Mouse (Mus musculus) erythroid progenitor cell, adult 5-6 weeks (primary cell): Measurements from ENCODE around the gene Thap8. TPM values are rescaled to one million over a fixed set of nuclear protein-coding genes. Genes with fewer than 3 reads are reported as not detected.

Source experiments
- ATAC-seq: replicated peaks from 2 replicates; pipeline ENCODE4 v1.8.0; 2016; ENCODE audit warnings: moderate number of reproducible peaks, mild to moderate bottlenecking, moderate TSS enrichment, inconsistent platforms; ENCODE audit not compliant: poor library complexity, low FRiP score, severe bottlenecking
- total RNA-seq, 2 experiments: library from RNA; stranded (forward) in 1 of 2; stranded (reverse) in 1 of 2; fragments of 150-400 nt in 1 of 2; fragments of 186-747, 209-891 nt in 1 of 2; gene quantifications; 2 replicates each; pipeline versions ENCODE4 v1.2.3 to v1.2.4; 2015 to 2017; ENCODE audit warnings: low replicate concordance in 2 of 2

Thap8 gene
- total RNA-seq, 2 experiments from 2014 or later = not detected

DNA sequence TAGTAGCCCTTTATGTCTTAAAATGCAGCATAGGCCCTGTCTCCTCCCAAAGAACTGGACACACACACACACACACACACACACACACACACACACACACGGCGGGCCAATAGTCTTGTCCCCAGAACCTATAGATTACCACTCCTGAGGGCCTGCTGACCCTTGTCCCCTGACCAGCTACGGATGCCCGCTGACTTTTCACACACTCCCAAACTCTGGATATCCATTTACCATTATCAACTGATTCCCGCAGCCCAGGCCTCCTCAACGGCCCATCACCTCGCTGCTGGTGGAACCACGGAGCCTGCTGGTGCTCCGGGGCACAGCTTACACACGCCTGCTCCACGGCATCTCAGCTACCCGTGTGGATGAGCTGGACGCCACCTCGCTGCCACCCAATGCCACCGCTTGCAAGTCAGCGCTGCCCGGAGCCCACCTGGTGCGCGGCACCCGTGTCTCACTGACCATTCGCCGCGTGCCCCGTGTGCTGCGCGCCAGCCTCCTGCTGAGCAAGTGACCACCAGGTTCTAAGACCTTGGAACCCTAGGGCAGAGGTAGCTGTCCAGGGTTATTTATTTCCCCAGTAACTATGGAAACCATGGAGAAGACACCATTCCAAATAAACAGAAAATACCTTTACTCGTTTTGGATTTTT, 33.9 kb downstream of the Thap8 start:
- no peak for ATAC-seq

DNA sequence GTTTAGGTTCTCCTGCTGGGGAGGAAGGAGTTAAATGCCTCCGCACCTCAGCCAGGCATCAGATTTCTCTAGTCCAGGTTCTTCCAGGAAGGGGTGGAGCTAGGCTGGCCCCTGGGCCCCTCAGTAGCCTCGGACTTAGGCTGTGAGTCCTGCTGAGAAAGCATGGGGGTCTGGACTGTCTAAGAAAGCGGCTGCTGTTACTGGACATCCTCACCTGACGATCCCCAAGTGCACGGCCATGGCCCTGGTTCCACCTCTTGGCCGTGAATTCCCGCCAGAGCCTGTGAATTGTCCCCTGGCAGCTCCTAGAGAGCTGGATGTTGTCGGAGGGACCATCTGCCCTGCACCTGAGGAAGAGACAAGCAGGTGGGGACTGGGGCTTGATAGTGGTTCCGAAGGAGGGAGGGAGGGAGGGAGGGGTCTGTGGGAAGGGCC, 34.8 kb downstream of the Thap8 start, which contains the start of gene Syne4:
Gene Syne4 (plus strand): TSS at position 87 of the 435 bp plus-strand sequence.
- no peak for ATAC-seq

DNA sequence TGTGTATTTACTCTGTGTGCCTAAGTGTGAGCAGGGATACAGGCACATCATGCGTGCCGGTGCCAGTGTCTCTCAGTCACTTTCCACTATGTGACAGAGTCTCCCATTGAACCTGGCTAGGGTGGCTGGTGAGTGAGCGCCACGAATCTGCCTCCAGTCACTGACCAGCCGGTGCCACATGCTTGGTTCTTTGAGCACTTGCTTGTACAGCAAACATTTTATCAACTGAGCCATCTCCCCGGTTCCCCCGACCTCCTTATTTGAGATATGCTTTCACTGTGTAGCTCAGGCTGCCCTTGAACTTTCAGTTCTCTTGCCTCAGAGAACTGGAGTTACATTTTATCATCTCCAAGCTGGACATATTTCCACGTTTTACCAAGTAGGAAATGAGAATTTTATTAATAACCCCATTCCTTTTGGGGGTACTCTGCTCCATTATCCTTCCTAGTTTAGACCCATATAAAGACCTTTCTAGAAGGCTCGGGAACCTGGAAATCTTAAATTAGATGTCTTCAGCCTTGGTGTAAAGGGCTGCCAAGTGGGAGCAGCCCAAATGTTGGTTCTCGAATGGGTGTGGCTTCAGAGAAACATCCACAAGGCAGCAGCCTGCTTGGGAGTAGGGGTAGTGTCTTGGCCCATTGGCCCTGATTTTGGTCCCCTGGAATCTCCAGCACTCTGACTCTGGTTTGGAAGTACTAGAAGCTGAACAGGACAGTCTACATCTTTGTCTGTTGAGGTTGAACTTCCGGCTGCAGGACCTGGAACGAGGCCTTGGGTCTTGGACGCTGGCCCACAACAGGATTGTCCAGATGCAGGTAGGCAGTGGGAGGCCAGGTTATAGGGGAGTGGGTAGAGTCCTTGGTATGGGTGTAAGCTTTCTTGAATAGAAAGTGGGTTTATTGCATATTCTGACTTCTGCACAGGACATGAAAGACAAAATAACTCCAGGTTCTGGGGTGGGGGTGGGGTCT, 36.0 kb downstream of the Thap8 start:
- ATAC-seq = no peak

DNA sequence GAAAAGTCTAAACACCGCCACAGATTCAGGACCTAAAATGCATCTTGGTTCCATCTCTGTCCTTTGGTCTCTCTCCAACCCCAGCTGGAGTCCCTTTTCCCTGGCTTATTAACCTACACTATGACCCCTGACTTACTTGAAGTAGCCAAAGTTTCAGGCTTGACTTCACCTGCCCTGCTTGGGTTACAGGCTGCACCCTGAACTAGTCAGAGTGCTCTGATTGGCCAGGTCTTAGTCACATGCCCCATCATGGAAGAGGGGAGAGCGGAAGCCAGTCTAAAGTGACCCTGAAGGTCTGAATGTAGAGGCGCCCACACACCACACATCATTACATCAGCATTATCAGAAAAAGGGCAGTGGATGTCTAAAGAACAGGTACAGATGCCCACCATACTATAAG, 38.2 kb downstream of the Thap8 start:
- no peak for ATAC-seq

DNA sequence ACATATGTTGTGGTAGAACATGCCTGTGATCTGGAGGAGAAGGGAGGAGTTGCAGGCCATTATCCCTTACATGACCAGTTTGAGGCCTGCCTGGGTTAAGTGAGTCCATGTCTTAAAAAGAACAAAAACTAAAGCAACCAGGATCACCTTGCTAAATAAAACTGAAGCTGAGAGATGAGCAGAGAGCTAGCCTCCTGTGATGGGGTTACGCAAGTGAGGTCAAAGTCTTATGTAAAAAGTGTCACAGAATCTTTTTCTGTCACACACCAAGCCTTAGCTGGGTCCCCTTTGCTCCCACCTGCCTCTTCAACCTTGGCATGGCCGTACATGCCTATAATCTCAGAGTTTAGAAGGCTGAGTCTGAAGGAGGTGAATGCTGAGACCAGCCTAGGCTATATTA, 41.1 kb downstream of the Thap8 start:
- ATAC-seq = no peak

DNA sequence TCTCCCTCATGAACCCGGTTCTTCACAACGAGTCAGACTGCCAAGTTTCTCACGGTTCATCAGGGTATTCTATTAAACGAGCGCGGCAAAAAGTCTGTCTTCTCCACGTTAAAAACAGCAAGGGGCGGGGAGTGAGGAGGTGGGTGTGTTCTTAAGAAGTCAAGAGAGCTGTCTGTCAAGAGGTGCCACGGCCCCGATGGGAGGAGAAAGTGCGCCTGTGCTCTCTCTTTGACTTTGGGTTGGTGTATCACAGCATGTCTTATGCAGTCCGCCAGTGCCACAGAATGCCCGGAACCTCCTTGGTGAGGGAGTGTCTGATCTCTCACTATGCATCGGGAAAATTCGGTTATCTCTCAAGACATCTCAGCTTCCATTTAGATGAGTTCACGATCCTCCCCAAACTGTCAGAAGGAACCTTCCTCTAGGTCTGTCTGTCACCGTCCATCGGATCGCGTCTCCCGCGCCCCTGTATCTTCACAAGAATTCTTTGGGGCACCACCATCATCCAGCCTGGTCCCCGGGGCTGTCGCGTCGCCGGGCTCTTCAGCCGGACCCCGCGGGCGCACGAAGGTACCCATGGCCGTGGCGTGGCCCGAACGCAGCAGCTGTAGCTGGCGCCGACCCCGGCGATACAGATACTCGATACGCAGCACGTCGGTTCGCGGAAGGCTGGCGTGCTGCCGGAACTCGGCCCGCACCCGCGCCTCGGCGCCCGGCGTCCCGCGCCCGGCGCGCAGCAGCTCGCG, 41.8 kb downstream of the Thap8 start, which contains the start of gene E130208F15Rik:
Gene E130208F15Rik (plus strand): TSS at position 202 of the 746 bp plus-strand sequence.
- ATAC-seq = peak; percentile 48; the same call in 1 of the 2 replicates

DNA sequence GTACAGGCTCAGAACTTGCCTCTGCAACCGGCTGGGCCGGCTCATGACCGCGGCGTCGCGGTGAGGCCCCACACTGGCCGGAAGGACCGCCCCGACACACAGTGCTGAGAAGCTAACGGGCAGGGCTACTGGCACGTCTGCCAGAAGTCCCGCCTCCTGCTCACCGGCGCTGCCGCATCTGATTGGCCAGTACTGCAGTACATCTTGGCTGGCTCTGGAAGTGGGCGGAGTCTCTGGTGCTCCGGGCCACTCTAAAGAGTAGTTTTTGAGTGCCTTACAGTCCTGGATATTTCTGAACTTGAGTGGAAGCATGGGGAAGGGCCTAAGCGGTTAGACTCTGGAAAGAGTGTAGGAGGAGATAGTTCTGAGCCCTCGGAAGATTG, 42.4 kb downstream of the Thap8 start:
- peak; percentile 98 for ATAC-seq

DNA sequence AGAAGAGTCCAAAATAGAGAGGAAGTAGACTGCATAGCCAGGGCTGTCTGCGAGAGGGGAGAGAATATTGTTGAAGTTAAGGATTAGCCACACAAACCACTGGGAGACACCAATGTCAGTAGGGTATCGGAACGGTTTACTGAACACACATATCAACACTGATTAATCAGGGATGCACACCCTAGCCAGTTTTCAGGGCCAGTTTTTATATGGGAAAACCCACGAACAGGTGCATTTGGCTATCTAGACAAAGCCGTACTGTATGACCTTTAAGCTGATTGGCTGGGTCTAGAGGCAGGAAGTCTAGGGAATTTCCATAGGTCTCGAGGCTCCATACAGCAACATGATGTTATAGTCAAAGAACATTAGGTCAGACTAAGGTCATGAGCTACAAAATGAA, 43.0 kb downstream of the Thap8 start:
- ATAC-seq = no peak

DNA sequence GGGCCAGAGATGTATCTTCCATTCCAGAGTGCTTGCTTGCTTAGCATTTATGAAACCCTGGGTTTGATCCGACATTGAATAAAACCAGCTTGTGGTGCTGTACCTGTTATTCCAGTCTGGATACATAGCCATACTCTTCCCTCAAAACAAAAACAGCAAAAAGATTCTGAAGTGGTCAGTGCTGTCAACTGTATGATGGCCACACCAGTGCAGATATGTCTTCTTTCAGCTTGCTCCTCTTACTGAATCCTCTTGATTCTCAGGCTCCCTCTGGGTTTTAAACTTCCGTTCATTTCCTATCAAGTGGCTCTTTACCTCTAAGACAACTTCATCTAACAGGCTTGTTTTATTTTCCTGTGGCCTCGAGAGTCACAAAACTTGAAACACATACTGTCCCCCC, 43.9 kb downstream of the Thap8 start, which contains the start of gene Sdhaf1:
Gene Sdhaf1 (minus strand): TSS at position 101 of the 400 bp plus-strand sequence.
- ATAC-seq = no peak

DNA sequence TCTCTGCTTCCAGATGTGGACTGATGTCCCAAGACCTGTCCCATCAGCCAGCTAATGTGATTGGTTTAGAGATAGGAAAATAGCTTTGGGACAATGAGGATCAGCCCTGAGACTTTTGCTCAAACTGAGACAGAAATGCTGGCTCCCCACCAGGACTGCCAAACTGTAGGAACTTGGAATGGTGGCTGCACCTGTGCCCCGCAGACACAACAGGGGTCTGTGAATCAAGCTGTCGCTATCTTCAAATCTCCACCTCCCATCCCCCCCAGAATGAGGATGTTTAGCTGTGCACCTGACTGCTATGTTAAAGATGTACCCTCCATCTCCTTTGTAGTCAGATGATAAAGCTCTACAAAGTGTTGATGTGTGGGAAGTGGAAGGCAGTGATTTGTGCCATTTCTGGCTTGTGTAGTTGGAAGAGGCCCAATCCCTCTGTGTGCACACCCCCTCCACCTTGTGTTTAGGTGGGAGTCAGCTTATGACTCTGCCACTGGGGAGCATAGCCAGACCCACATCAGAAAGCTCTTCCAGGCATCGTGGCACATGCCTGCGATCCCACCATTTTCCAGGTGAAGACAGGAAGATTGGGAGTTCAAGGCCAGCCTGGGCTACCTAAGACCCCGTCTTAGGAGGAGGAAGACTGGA, 44.5 kb downstream of the Thap8 start:
- no peak for ATAC-seq

DNA sequence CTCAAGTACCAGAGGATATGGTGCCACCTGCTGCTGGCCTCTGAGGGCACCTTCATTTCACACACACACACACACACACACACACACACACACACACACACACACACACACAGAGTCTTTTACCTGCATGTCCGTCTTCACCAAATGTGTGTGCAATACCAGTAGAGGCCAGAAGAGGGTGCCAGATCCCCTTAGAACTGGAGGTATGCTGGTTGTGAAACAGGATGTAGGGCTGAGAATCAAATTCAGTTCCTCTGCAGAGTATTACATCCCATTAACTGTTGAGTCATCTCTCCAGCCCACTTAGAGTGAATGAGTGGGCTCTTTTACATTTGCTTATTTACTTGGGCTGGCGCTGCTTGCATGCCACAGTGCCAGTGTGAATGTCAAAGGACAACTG, 45.5 kb downstream of the Thap8 start:
- ATAC-seq = no peak

DNA sequence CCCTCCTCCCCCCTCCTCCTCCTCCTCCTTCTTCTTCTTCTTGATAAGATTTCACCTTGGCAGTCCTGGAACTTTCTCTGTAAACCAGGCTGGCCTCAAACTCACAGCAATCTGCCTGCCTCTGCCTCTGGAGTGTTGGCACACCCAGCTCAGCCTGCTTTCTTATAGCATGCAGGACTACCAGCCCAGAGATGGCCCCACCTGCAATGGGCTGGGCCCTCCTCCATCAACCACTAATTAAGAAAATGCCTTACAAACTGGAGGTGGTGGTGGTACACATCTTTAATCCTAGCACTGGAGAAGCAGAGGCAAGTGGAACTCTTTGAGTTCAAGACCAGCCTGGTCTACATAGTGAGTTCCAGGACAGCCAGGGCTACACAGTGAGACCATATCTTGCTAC, 46.5 kb downstream of the Thap8 start:
- no peak for ATAC-seq

DNA sequence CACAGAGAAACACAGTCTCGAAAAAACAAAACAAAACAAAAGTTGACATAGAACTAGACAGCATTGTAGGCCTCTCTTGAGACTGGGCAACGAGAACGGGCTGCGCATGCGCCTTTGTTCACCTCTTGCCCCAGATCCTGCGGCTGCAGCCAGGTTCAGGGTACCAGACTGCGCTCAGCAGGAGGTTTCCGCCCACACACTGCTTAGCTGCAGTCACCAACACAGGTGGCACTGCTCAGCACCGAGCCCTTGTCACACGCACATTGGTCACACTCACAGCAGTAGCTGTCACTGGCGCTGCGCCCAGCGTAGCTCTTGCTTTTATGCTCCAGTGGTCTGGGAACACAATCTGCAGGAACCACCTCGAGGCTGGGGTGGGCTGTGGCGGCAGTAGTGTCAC, 47.2 kb downstream of the Thap8 start:
- ATAC-seq = no peak

DNA sequence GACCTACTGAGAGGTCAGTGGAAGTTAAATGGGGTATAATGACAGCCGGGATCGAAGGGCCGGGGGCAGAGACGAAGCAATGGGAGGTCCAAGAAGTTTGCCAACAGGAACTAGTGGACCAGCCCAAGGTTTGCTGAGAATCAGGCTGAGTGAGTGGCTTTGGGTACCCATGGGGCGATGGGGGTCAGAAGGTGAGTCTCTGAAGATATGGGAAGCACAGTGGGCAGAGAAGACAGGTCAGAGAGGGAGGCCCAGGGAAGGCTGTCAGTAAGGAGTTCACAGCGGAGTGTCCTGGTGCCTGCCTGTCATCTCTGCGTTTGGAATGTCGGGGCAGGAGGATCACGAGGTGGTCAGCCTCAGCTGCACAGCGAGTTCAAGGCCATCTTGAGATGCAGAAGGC, 48.5 kb downstream of the Thap8 start:
- no peak for ATAC-seq

DNA sequence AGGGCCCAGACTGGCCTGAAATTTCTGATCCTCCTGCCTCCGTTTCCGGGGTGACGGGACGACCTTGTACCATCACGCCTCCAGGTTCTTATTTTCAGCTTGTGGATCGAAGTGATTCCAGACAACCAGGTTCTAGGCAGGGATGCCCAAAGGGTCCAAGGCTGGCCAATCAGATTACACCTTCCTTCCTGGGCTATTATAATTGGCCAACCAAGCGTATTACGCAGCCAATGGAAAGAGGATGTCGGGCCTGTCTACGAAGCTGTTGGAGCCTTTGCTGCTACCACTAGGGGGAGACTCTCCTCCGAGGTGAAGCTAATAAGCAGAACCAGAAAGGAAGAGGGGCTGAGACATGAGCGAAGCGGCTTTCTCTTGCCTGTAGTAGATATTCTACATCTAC, 52.0 kb downstream of the Thap8 start:
- ATAC-seq = no peak

DNA sequence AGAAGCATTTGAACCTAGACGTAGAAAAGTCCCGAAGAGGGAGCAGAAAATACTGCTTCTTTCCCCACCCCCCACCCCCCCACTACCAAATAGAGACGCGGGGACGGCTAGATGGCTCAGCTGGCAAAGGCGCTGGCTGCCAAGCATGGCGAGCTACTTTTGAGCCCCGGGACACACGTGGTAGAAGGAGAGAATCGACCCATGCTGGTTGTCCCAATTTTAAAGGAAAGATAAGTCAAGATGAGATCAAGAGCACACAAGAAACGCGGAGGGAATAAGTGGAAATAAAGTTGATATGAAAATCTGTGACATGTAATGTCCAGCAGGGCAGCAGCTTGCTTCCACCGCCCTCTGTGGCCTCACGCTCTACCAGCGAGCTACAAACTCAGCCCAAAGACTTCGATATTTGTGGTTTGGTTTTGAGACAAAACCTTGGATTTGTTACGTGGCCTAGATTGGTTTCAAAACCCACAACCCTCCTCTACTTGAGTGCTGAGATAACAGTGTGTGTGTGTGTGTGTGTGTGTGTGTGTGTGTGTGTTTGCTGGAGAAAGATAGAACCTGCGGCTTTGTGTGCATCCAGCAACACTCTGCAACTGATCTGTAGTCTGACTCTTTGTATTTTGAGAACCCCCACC, 52.8 kb downstream of the Thap8 start:
- no peak for ATAC-seq

DNA sequence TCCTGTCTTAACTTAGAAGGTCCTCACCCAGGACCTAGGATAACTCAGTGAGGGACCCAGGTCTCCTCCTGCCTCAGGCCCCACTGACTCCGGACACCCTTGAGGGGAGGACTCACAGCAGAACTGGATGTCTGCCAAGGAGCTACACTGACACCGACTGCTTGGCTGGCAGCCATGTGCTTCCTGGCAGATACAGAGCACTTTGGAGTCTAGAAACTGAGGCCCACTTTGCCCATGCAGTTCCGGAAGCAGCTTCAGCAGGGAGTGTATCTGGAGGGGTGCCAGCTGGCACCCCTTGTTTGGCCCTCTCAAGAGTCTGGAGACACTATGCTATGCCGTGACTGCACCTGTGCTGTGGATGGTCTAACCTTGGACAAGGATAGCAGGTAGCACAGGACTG, 53.5 kb downstream of the Thap8 start:
- ATAC-seq = no peak

DNA sequence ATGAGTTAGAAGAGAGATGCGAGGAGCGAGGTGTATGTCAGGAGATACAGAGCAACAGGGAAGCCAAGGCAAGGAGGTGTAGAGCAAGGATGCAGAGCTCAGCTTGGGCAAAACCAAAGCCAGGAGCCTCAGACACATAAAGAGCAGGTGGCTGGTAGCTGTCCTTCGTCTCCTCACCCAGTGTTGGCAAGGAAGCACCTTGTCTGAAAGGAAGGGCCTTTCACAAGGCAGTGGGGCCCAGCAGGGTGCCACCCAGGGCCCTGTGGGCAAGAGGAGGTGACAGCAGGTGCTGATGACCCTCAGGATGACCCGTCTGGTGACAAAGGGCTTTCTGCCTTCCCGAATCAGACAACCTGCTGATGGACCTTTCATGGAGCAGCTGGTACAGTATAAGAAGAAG, 54.7 kb downstream of the Thap8 start:
- ATAC-seq = no peak

DNA sequence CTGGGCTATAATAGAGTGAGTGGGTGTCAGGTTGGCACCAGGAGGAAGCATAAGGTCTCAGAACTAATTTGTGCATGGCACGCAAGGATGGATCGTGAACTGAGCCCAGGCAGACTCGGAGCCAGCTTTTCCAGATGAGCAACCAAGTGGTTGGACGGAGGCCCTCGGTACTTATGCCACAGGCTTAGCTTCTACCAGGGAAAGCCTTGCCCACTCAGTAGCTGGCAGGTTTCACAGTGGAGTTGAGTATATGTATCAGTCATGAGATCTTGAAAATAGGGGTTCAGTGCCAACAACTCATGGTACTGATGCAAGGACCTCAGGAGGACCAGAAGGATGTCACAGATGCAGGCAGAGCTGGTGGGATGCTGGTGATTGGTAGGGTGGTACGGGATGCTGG, 55.8 kb downstream of the Thap8 start:
- no peak for ATAC-seq
